ENCODE assay signal across 19 mouse cellular contexts in the genomic region with DNA sequence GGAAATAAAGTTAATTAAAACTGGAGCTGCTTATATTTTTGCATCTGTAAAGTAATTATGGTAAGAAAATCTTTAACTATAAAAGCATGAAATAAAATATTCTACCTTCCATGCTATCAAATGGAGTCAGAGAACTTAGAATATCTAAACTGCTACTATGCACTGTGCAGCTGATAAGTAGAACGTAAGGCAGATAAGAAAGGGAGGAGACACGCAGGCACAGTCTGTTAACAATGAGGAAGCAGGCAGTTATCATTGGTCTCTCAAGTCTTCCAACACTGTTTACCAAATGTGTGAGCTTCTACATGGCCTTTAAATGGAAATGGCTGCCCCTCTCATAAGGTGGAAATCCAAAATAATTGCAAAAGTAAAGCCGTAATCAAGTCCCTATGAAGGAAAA.
"Had no signal": no experiment of that assay in that cellular context is flagged by ENCODE, and none has a peak within 500 bp of the region (broad histone marks: within the 10 kb centered on the region; RNA-seq: fewer than 3 reads in every experiment).

No protein-coding gene starts in this region.

- H3K27me3 ChIP-seq: limb, embryonic 13.5 days; midbrain, embryonic 13.5 days; neural tube, embryonic 13.5 days had no signal

- H3K27ac ChIP-seq: kidney, postnatal 0 days; layer of hippocampus, adult 2 months; limb, embryonic 10.5 days; limb, embryonic 13.5 days; macrophage; midbrain, embryonic 10.5 days; midbrain, embryonic 13.5 days; neural tube, embryonic 13.5 days; stomach, postnatal 0 days had no signal

- ATAC-seq: intestine, postnatal 0 days; lung, postnatal 0 days; midbrain, embryonic 13.5 days; midbrain, embryonic 16.5 days had no signal

- H3K9me3 ChIP-seq: limb, embryonic 10.5 days; limb, embryonic 13.5 days; midbrain, embryonic 10.5 days; midbrain, embryonic 13.5 days; neural tube, embryonic 13.5 days had no signal

- H3K4me2 ChIP-seq: limb, embryonic 13.5 days; lung, embryonic 14.5 days; midbrain, embryonic 13.5 days; neural tube, embryonic 13.5 days had no signal

- DNase-seq: kidney, adult 2 months; kidney, postnatal 25 days; layer of hippocampus, adult 9-11 months; lung, embryonic 14.5 days; retina, postnatal 1 day; thymus, postnatal 25 days had no signal

- H3K4me3 ChIP-seq: layer of hippocampus, adult 2 months; limb, embryonic 10.5 days; limb, embryonic 13.5 days; midbrain, embryonic 10.5 days; midbrain, embryonic 13.5 days; myocyte; neural tube, embryonic 13.5 days had no signal

- H3K36me3 ChIP-seq: limb, embryonic 10.5 days; limb, embryonic 13.5 days; midbrain, embryonic 10.5 days; midbrain, embryonic 13.5 days; neural tube, embryonic 13.5 days had no signal

- H3K9ac ChIP-seq: limb, embryonic 13.5 days; lung, embryonic 14.5 days; midbrain, embryonic 13.5 days; neural tube, embryonic 13.5 days had no signal

- H3K4me1 ChIP-seq: limb, embryonic 10.5 days; limb, embryonic 13.5 days; midbrain, embryonic 10.5 days; midbrain, embryonic 13.5 days; neural tube, embryonic 13.5 days had no signal
